Mouse (Mus musculus): Measurements from ENCODE around the gene Exph5.
A peak's percentile ranks its signal among the peaks of the same experiment; 100 is the strongest.

Gene Exph5

GRCm38 (mm10) chr9:53404753-53405722 is 103.6 kb downstream of the Exph5 start:
- peak; percentile 77 for DNase-seq (ENCODE audit: low spot score)

DNA sequence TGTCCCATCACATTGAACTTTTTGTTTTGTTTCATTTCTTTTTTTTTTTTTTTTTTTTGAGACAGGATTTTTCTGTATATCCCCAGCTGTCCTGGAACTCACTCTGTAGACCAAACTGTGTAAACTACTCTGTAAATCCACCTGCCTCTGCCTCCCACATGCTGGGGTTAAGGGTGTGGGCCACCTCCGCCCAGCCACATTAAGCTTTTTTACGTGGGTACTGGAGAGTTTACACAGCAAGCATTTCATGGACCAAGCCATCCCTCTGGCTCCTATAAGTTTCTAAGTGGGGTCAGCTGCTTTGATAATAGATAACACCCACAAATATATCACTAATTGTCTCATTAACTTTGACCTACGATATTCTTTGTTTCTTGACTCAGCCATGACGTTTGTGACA is 107.1 kb downstream of the Exph5 start:
- no peak for DNase-seq (ENCODE audit: low spot score)

GRCm38 (mm10) chr9:53408953-53409361 is 107.5 kb downstream of the Exph5 start:
- DNase-seq (ENCODE audit: low spot score): no peak

DNA sequence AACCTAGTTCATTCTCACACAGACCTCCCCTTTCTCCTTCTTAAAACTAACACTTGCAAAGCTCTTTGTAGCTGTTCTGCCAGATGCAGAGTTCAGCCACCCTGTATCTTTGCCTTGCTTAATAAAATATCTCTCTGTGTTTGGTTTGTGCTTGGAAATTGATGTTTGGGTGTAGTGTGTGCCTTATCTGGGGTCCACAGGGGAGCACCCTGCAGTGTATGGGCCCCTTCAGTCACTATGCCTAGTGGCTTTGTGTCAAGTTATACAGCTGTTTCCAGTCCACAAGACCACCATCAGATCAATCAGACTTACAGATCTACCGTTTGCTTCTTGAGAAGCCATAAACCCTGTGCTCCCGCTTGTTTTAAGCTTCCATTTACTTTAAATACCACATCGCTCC is 108.0 kb downstream of the Exph5 start:
- DNase-seq (ENCODE audit: low spot score): no peak

DNA sequence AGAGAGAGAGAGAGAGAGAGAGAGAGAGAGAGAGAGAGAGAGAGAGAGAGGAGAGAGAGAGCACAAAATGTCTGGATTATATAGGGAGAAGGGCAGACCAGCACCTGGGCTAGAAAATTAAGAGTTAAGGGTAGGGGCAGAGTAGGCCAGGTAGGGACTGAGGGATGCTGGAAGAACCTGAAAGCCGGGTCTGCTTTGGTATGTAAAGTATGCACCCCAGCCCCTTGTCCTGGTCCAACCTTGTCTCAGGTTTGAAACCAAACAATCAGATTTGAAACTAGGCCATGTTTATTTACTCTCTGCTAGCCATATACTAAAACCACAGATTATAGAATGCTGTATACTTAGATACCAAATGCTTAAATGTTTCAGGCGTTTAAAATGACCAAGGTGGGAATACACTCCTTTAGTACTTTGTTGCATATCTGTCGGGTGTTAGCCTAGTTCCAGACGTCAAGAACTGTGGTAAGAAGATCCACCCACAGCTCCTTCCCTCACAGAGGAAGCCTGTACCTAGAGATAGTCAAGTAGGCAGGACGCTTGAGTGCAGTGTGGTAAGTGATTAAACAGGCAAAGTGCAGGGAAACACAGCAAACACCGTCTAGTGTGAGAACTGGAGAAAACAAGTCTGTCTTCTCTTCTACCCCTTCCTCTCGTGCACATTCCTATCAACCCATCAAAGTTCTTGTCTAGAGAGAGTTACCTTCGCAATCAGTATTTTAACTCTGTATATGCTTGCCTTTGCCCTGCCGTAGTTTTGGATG is 120.8 kb downstream of the Exph5 start:
- no peak for DNase-seq (ENCODE audit: low spot score)

GRCm38 (mm10) chr9:53426726-53427125 is 125.3 kb downstream of the Exph5 start:
- no peak for DNase-seq (ENCODE audit: low spot score)

All from retina, embryonic 14.5 days (tissue).